Mouse (Mus musculus): ENCODE data around the gene Rb1. TPM values are rescaled to one million over a fixed set of nuclear protein-coding genes. Genes with fewer than 3 reads are reported as not detected.

Rb1 gene
- polyA plus RNA-seq, 1 experiment = 2.9 TPM

GRCm38 (mm10) chr14:73254412-73254811, 71.2 kb downstream of the Rb1 start:
- no peak overlapping the region for H3K4me3 ChIP-seq (ENCODE audit: low read depth, low read length)
- peak overlapping the region; percentile 61 for H3K27ac ChIP-seq (ENCODE audit: insufficient read depth, low read depth, low read length)
- WGBS = 39% methylated on average over 4 of the region's 4 CpGs
- H3K4me1 ChIP-seq (ENCODE audit: control insufficient read depth, insufficient read depth, insufficient read length, low read length) = peaks cover 7% of the 10 kb centered on the region; the same call in 1 of the 2 replicates
- H3K27me3 ChIP-seq (ENCODE audit: control insufficient read depth, insufficient read depth, low read length) = no peaks in the 10 kb centered on the region
- TF ChIP-seq CTCF (IDR thresholded peaks at IDR 0.05; ENCODE audit: extremely low read depth, insufficient read length, insufficient replicate concordance, low read depth, low read length) = peak; percentile 12; the same call in 1 of the 2 replicates
- no peak for TF ChIP-seq POLR2A (IDR thresholded peaks at IDR 0.05; ENCODE audit: low read depth, low read length)
- H3K36me3 ChIP-seq (ENCODE audit: control insufficient read depth, insufficient read depth, low read length) = peaks cover 4% of the 10 kb centered on the region; the same call in 1 of the 2 replicates

- peaks cover 7% of the 10 kb centered on the region; the same call in 1 of the 2 replicates for H3K4me1 ChIP-seq (ENCODE audit: control insufficient read depth, insufficient read depth, insufficient read length, low read length)
- H3K4me3 ChIP-seq (ENCODE audit: low read depth, low read length) = no peak overlapping the region
- 15% methylated on average over 6 of the region's 6 CpGs for WGBS
- no peaks in the 10 kb centered on the region for H3K27me3 ChIP-seq (ENCODE audit: control insufficient read depth, insufficient read depth, low read length)
- peaks cover 4% of the 10 kb centered on the region; the same call in 1 of the 2 replicates for H3K36me3 ChIP-seq (ENCODE audit: control insufficient read depth, insufficient read depth, low read length)
- no peak for TF ChIP-seq POLR2A (IDR thresholded peaks at IDR 0.05; ENCODE audit: low read depth, low read length)
- H3K27ac ChIP-seq (ENCODE audit: insufficient read depth, low read depth, low read length) = peak overlapping the region; percentile 79
Observed at GRCm38 (mm10) chr14:73253453-73254251, 72.0 kb downstream of the Rb1 start.

DNA sequence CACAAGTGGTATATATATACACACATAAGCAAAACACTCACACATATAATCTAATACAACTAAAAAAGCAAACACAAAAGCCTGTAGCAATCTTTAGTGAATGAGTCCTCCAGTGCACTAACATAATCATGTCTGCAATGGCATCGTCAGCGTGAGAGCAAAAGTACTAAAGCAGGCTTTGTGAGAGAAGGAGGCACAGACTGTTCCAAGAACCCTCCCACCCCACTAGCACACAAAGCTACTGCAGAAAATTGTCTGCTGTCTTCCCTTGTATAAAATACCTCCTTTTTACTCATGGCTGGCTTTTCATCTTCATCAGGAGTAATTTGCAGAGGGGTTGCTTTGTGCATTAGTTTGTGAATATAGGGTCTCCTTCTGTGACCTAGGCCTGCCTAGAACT, 73.3 kb downstream of the Rb1 start:
- TF ChIP-seq CTCF (IDR thresholded peaks at IDR 0.05; ENCODE audit: extremely low read depth, insufficient read length, insufficient replicate concordance, low read depth, low read length) (no peak), POLR2A (IDR thresholded peaks at IDR 0.05; ENCODE audit: low read depth, low read length) (no peak)
- no peaks in the 10 kb centered on the region for H3K27me3 ChIP-seq (ENCODE audit: control insufficient read depth, insufficient read depth, low read length)
- peaks cover 7% of the 10 kb centered on the region; the same call in 1 of the 2 replicates for H3K4me1 ChIP-seq (ENCODE audit: control insufficient read depth, insufficient read depth, insufficient read length, low read length)
- H3K36me3 ChIP-seq (ENCODE audit: control insufficient read depth, insufficient read depth, low read length) = peaks cover 4% of the 10 kb centered on the region; the same call in 1 of the 2 replicates
- WGBS = 52% methylated on average over 2 of the region's 2 CpGs
- no peak overlapping the region for H3K4me3 ChIP-seq (ENCODE audit: low read depth, low read length)
- peak overlapping the region; percentile 61 for H3K27ac ChIP-seq (ENCODE audit: insufficient read depth, low read depth, low read length)

DNA sequence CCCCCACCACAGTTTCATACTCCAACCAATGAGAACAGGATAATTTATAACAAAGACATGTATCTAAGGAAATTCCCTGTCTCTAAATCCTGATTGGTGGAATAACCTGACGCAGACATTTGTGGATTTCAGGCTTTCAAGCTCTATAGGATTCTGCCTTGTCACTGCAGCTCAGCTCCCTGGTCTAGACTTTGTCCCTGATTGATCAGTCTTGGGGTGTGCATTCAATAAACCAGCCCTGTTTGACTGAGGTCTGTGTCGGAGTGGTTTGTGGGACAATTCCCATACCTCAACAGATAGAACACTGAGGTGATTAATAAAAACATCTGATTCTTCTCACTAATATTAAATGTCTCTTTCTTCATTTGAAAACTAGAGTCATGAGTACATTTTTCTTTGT, 75.6 kb downstream of the Rb1 start:
- no peak overlapping the region for H3K27ac ChIP-seq (ENCODE audit: insufficient read depth, low read depth, low read length)
- H3K27me3 ChIP-seq (ENCODE audit: control insufficient read depth, insufficient read depth, low read length) = no peaks in the 10 kb centered on the region
- peaks cover 7% of the 10 kb centered on the region; the same call in 1 of the 2 replicates for H3K4me1 ChIP-seq (ENCODE audit: control insufficient read depth, insufficient read depth, insufficient read length, low read length)
- H3K36me3 ChIP-seq (ENCODE audit: control insufficient read depth, insufficient read depth, low read length) = 0 out of 2 replicates have a peak, but pooled peaks cover 5% of the 10 kb centered on the region
- no peak overlapping the region for H3K4me3 ChIP-seq (ENCODE audit: low read depth, low read length)
- 63% methylated on average over 2 of the region's 2 CpGs for WGBS
- TF ChIP-seq POLR2A (IDR thresholded peaks at IDR 0.05; ENCODE audit: low read depth, low read length) (no peak), CTCF (IDR thresholded peaks at IDR 0.05; ENCODE audit: extremely low read depth, insufficient read length, insufficient replicate concordance, low read depth, low read length) (no peak)

DNA sequence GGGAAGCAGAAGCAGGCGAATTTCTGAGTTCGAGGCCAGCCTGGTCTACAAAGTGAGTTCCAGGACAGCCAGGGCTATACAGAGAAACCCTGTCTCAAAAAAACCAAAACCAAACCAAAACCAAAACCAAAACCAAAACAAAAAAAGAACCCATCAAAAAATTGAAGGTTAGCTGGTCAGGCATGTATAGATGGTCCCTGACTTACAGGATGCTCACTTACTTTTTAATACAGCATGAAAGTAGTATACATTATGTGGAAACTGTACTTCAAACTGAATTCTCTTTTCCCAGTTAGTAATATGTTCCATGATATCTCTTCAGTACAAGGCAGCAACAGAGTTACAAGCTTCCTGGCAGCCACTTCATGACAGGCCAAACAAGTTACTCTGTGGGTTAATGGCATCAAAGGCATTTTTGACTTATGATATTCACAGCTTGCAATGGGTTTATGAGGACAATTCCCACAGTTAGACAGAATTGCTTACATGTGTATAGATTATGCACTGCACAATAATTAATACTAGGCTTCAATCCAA, 81.5 kb downstream of the Rb1 start:
- 88% methylated on average over 2 of the region's 2 CpGs for WGBS
- Histone ChIP-seq H3K27me3 (ENCODE audit: control insufficient read depth, insufficient read depth, low read length) (no peaks in the 10 kb centered on the region), H3K36me3 (ENCODE audit: control insufficient read depth, insufficient read depth, low read length) (peaks cover 9% of the 10 kb centered on the region), H3K4me1 (ENCODE audit: control insufficient read depth, insufficient read depth, insufficient read length, low read length) (peaks cover 3% of the 10 kb centered on the region; the same call in 1 of the 2 replicates), H3K4me3 (ENCODE audit: low read depth, low read length) (no peak overlapping the region), H3K27ac (ENCODE audit: insufficient read depth, low read depth, low read length) (no peak overlapping the region)
- TF ChIP-seq CTCF (IDR thresholded peaks at IDR 0.05; ENCODE audit: extremely low read depth, insufficient read length, insufficient replicate concordance, low read depth, low read length) (no peak), POLR2A (IDR thresholded peaks at IDR 0.05; ENCODE audit: low read depth, low read length) (no peak)

DNA sequence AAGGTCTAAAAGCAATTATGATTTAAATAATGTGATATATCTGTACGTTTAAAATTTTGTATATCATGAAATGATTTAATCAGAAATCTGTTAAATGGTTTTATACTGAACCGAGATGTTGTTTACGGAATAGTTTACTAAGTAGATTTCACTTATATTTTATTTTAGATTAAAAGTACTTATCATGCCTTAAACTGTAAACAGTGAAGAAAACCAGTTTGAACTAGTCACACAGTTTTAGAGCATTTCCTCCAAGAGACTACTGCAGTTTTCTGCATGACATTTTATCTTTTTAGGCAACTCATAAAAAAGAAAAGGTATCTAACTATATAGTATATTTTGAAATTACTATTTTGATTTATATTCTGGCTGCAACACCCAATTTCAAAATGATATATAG, 85.8 kb downstream of the Rb1 start:
- peaks cover 7% of the 10 kb centered on the region for H3K36me3 ChIP-seq (ENCODE audit: control insufficient read depth, insufficient read depth, low read length)
- TF ChIP-seq CTCF (IDR thresholded peaks at IDR 0.05; ENCODE audit: extremely low read depth, insufficient read length, insufficient replicate concordance, low read depth, low read length) (no peak), POLR2A (IDR thresholded peaks at IDR 0.05; ENCODE audit: low read depth, low read length) (no peak)
- peaks cover 3% of the 10 kb centered on the region; the same call in 1 of the 2 replicates for H3K4me1 ChIP-seq (ENCODE audit: control insufficient read depth, insufficient read depth, insufficient read length, low read length)
- no peaks in the 10 kb centered on the region for H3K27me3 ChIP-seq (ENCODE audit: control insufficient read depth, insufficient read depth, low read length)
- WGBS = 14% methylated on average over 3 of the region's 3 CpGs
- no peak overlapping the region for H3K27ac ChIP-seq (ENCODE audit: insufficient read depth, low read depth, low read length)
- no peak overlapping the region for H3K4me3 ChIP-seq (ENCODE audit: low read depth, low read length)

DNA sequence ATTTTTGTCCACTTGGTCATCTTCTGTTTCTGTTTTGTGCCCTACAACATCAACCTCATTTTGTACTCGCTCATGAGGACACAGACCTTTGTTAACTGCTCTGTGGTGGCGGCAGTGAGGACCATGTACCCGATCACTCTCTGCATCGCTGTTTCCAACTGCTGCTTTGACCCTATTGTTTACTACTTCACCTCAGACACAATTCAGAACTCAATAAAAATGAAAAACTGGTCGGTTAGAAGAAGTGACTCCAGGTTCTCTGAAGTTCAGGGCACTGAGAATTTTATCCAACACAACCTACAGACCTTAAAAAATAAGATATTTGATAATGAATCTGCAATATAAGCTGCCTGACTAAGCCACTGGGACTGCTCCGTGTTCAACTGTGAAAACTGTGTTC, 86.3 kb downstream of the Rb1 start:
- peaks cover 1% of the 10 kb centered on the region; the same call in 1 of the 2 replicates for H3K4me1 ChIP-seq (ENCODE audit: control insufficient read depth, insufficient read depth, insufficient read length, low read length)
- under 1% methylated on average over 6 of the region's 6 CpGs for WGBS
- H3K27ac ChIP-seq (ENCODE audit: insufficient read depth, low read depth, low read length) = peak overlapping the region; percentile 91
- H3K36me3 ChIP-seq (ENCODE audit: control insufficient read depth, insufficient read depth, low read length) = peaks cover 5% of the 10 kb centered on the region
- TF ChIP-seq CTCF (IDR thresholded peaks at IDR 0.05; ENCODE audit: extremely low read depth, insufficient read length, insufficient replicate concordance, low read depth, low read length) = no peak
- no peak for TF ChIP-seq POLR2A (IDR thresholded peaks at IDR 0.05; ENCODE audit: low read depth, low read length)
- no peaks in the 10 kb centered on the region for H3K27me3 ChIP-seq (ENCODE audit: control insufficient read depth, insufficient read depth, low read length)
- peak overlapping the region; percentile 83 for H3K4me3 ChIP-seq (ENCODE audit: low read depth, low read length)
